Mouse (Mus musculus) E14TG2a.4 (cell line): ENCODE results near the gene Gmeb2.

Experiments used
- CTCF ChIP-seq: conservative IDR thresholded peaks from 2 replicates; pipeline ENCODE4 v1.5.1; 2014; ENCODE audit warnings: low read length
- POU5F1 ChIP-seq: IDR thresholded peaks from 2 replicates; pipeline ENCODE4 v1.6.1; 2014; ENCODE audit warnings: low read length, borderline replicate concordance

- TF ChIP-seq CTCF (no peak), POU5F1 (no peak)
These were observed 38.3 kb upstream of the Gmeb2 start for GRCm38 (mm10) chr2:181326098-181326497.
